Mouse (Mus musculus) left cerebral cortex, adult 2 months (tissue): ENCODE measurements around the gene Zfp446. TPM values are rescaled to one million over a fixed set of nuclear protein-coding genes. Genes with fewer than 3 reads are reported as not detected.
"Not testable (repeated sequence)": the region's sequence is repeated elsewhere in the genome, so short reads cannot be mapped to it uniquely, and the experiment has no call there.

Experiments
- DNase-seq, 2 experiments: peaks; one replicate each; pipeline ENCODE4 v3.0.0; 2021 to 2022; ENCODE audit warnings: low spot score in 2 of 2, mixed read lengths in 1 of 2; ENCODE audit errors: extremely low spot score in 1 of 2
- H3K27ac ChIP-seq: fragments of 200-600 bp; 2 replicates; pipeline ENCODE4 v1.8.1; 2022
- H3K4me3 ChIP-seq: fragments of 200-600 bp; 2 replicates; pipeline ENCODE4 v1.8.1; 2022
- CTCF ChIP-seq: fragments of 200-600 bp; IDR thresholded peaks from 2 replicates; pipeline ENCODE4 v1.8.1; 2022; ENCODE audit warnings: antibody characterized with exemption, mild to moderate bottlenecking, moderate library complexity
- intact Hi-C: fragments of 180-260 bp; cut with DNase I; formaldehyde crosslinking; loops from one replicate; pipeline ENCODE4 v1.15.1; 2025
- long read RNA-seq, 2 experiments: library from polyadenylated mRNA; stranded (forward); transcript quantifications; one replicate each; pipeline ENCODE4 v2.0.0; 2021; ENCODE audit warnings: borderline mapping rate in 2 of 2
- total RNA-seq, 2 experiments: library from RNA; stranded (reverse); gene quantifications; 2 replicates each; pipeline ENCODE4 v1.2.3; 2021

Zfp446 gene
- 1 to 10 TPM; 7.9 to 9.0 TPM for total RNA-seq
- long read RNA-seq, experiment 1, partial matches to known transcripts, result 0 of 8 reads
- long read RNA-seq, experiment 1, other reads (novel, unspliced or antisense), result 6 of 8 reads
- long read RNA-seq, experiment 2, partial matches to known transcripts, result 1 of 11 reads
- long read RNA-seq, experiment 2, other reads (novel, unspliced or antisense), result 8 of 11 reads

DNA sequence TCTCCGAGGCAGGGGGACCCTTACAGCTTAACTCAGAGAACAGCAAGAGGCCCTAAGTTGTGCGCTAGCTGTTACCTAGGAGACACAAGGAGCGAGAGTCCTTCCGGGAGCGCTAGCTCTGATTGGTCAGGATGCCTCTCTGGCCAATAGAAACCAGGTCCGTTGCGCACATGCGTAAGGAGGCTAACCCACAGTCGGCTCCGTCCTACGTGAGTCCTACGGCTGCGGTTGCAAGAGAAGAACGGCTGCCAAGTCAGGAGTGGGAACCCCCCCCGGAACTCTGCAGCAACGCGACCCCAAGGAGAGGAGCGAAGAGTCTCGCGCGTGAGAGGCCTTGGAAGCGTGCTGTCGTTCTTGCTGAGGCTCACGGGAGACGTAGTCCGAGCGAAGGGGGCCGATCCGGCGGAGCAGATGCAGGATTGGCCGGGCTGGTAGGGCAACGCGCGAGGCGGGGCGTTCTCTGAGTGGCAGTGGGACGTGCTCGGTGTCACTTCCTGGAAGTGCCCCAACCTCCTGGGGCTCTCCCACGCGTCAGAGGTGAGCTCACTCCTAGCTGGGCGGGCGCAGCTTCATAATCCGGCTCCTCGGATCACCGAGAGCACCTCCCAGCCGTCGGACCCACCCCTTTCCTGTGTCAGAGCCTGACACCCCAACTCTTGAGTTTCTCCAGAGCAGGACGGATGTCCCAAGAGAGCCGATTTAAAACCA is at the start of gene Zfp446:
Gene Zfp446 (plus strand): TSS at position 167 of the 708 bp plus-strand sequence.
- peak; percentile 98 to 99 for DNase-seq
- peak within 1 kb of the TSS; percentile 90 for H3K27ac ChIP-seq
- no peak for TF ChIP-seq CTCF
- H3K4me3 ChIP-seq, result peak within 1 kb of the TSS; percentile 72
- intact Hi-C loops, result loop anchor here (1.0 to 5.0 kb wide), 2 partner anchors 13 to 44 kb away; partner anchors contain the start of gene Zfp324

GRCm38 (mm10) chr7:12933615-12934140 is 44.0 kb upstream of the Zfp446 start:
- no peak for TF ChIP-seq CTCF
- intact Hi-C loops, result no loop called here
- no peak overlapping the region for H3K4me3 ChIP-seq
- DNase-seq, result no peak
- no peak overlapping the region for H3K27ac ChIP-seq

DNA sequence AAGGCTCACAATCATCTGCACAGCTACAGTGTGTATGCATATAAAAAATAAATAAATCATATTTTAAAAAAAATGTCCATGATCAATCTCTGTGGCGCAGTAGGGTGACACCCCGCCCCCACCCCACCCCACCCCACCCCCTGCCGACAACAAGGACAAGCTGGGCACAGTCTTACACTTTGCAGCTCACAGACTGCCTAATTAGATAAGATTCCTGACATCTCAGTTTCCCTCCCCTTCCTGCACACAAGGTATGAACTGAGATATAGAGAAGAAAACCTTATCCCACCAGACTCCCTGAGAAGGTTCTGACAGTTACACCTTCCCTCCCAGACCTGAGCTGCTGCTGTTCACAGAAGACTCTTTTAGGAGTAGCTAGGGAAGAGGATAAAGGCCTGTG is 42.8 kb upstream of the Zfp446 start:
- no peak overlapping the region for H3K4me3 ChIP-seq
- intact Hi-C loops, result no loop called here
- DNase-seq, result no peak
- H3K27ac ChIP-seq, result no peak overlapping the region
- no peak for TF ChIP-seq CTCF

DNA sequence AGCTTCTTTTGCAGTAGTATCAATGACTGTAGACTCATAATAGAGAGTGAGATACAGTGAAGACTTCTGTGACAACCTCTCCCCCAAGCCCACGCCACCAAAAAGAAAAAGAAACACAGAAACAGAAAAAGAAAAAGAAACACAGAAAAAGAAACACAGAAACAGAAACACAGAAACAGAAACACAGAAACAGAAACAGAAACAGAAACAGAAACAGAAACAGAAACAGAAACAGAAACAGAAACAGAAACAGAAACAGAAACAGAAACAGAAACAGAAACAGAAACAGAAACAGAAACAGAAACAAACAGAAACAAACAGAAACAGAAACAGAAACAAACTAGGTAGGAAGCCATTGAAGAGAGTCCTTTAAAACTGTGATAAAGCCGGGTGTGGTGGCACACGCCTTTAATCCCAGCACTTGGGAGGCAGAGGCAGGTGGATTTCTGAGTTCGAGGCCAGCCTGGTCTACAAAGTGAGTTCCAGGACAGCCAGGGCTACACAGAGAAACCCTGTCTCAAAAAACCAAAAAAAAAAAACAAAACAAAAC is 40.3 kb upstream of the Zfp446 start:
- intact Hi-C loops, H3K4me3 ChIP-seq, H3K27ac ChIP-seq, DNase-seq: not testable (repeated sequence)

DNA sequence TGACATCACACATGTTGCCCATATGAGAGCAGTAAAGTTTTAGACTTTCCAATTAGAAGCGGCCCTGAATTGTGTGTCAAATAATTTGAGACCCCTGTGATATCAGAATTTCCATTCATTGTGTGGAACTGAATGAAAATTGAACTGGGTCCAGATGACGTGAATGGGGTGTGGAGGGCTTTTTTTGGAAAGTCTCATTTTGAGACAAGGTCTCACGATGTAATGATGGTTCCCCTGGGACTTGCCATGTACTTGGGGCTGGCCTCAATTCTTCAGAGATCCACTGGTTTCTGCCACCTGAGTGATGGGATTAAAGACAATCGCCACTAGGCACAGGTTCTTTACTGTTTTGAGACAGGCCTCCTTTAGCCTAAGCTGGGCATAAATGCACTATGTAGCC is 37.0 kb upstream of the Zfp446 start:
- DNase-seq, result no peak
- intact Hi-C loops, result no loop called here
- TF ChIP-seq CTCF, result no peak
- Histone ChIP-seq H3K4me3 (no peak overlapping the region), H3K27ac (no peak overlapping the region)

GRCm38 (mm10) chr7:12943488-12943887 is 34.2 kb upstream of the Zfp446 start:
- intact Hi-C loops, result no loop called here
- TF ChIP-seq CTCF, result peak; percentile 33
- DNase-seq, result no peak
- Histone ChIP-seq H3K27ac (no peak overlapping the region), H3K4me3 (no peak overlapping the region)

GRCm38 (mm10) chr7:12949032-12949871 is 28.4 kb upstream of the Zfp446 start:
- TF ChIP-seq CTCF, result no peak; the same call in 1 of the 2 replicates
- intact Hi-C loops, result loop anchor here (2.0 kb wide), 2 partner anchors 16 to 68 kb away; partner anchors contain the start of genes Zfp128 and Zfp324
- DNase-seq, result peak; percentile 93 to 95
- Histone ChIP-seq H3K4me3 (peak overlapping the region; percentile 78), H3K27ac (peak overlapping the region; percentile 77)

DNA sequence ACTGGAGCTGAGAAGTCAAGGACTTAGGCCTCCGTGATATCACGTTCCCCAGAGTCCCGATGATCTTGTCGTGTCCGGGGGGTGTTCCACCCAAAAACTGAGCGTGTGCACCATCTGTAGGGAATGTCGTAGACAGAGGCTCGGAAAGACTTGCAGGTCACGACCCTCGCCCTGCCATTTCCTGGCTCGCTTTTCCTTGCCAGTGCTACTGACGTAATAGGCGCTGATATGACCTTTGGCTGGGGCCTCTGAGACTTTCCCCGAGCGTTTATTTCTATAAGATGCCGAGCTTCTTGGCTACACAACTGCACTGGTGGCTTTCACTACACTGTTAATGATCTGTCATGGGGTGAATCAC is 27.8 kb upstream of the Zfp446 start:
- TF ChIP-seq CTCF, result no peak
- H3K4me3 ChIP-seq, result peak overlapping the region; percentile 78
- no peak for DNase-seq
- intact Hi-C loops, result loop anchor here (2.0 kb wide), 2 partner anchors 15 to 69 kb away; partner anchors contain the start of genes Zfp128 and Zfp324
- H3K27ac ChIP-seq, result peak overlapping the region; percentile 44

DNA sequence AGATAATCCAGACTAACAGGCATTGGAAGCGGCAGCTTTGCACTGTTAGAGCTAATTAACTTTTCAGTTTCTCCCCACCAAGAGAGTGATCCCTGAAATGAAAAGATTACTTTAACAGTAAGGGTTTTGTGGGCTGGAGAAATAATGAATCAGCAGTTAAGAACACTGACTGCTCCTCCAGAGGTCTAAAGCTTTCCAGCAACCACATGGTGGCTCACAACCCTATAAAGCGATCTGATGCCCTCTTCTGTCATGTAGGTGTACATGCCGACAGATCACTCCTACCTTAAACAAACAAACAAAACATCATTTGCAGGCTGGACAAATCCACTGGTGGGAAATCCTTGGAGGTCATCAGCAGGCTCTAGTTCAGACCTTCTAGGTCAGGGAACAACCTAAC is 22.8 kb upstream of the Zfp446 start:
- intact Hi-C loops, result no loop called here
- peak; percentile 7; the same call in 1 of the 2 replicates for TF ChIP-seq CTCF
- Histone ChIP-seq H3K27ac (no peak overlapping the region), H3K4me3 (no peak overlapping the region)
- DNase-seq, result no peak

DNA sequence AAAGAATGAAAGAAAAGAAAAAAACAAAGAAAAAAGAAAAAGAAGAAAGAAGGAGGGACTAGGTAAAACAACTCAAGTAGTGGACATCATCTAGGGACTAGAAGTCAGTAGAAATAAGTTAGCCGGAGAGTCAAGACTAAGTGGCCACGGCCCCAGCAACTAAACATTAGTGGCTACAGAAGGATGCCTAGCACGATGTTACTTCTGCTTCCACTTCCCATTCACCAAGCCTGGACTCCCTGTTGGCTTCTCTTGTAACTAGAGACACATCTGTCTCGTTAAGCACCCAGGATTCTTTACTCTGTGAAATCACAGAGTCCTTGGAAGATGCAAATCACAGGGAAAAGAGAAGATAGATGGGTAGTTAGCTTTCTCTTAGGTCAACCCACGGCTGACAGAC is 20.1 kb upstream of the Zfp446 start:
- no peak for TF ChIP-seq CTCF
- H3K4me3 ChIP-seq, result no peak overlapping the region
- intact Hi-C loops, result no loop called here
- DNase-seq, result no peak
- no peak overlapping the region for H3K27ac ChIP-seq

DNA sequence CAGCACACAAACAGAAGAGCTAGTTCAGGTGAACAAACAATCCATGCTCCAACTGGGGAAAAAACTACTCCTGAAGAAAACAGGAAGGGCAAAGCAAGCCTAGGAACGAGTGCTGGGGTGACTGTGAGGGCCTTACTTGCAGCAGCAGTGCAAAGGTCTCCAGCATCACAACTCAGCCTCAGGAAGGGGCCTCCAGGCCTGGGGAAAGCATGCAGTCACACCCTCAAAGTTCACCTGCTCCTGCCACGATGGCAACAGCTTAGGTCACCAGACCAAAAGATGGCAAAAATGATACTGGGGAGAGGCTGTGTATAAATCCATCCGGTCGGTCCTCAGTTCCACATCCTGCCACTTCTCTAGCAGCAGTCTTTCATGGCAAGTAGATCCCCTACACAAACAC is 18.7 kb upstream of the Zfp446 start:
- intact Hi-C loops, result no loop called here
- no peak for DNase-seq
- H3K27ac ChIP-seq, result no peak overlapping the region
- no peak for TF ChIP-seq CTCF
- no peak overlapping the region for H3K4me3 ChIP-seq
